Mouse (Mus musculus) lung, postnatal 14 days (tissue): ENCODE measurements around the gene Col6a6.
"Not testable (repeated sequence)": the region's sequence is repeated elsewhere in the genome, so short reads cannot be mapped to it uniquely, and the experiment has no call there.

Experiments
- DNase-seq: peaks from one replicate; pipeline ENCODE4 v3.0.0; 2021

The Col6a6 gene

DNA sequence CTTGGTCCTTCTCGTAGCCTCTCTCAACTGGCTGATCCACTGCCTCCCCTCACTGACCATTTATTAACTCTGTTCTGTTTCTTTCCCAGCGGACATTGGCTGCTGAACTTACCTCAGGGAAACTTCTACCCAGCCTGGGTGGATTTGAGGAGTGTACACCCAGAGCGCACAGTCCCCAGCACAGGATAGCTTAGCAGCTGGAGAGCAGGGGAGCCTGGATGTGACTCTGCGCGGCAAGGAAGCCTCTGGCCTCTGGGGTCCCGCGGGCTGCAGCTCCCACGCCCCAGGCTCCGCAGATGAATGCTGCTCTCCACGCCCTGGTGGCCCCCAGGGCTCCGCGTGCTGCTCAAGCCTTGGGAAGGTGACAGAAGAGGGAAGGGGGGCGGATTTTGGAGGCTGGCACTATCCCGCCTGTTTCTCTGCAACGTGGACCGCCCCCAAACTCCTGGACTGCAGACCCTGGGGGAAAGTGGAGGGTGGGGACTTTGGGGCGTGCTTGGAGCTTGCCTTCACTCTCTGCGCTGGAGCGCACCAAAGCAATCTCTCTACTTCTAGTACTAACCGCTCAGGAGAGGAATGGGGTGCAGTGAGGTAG is at the start of gene Col6a6:
Col6a6 (minus strand) TSS at position 370 of the 595 bp plus-strand sequence.
- no peak for DNase-seq

- no peak for DNase-seq
Observed at GRCm38 (mm10) chr9:105876124-105876523, 48.2 kb upstream of the Col6a6 start.

DNA sequence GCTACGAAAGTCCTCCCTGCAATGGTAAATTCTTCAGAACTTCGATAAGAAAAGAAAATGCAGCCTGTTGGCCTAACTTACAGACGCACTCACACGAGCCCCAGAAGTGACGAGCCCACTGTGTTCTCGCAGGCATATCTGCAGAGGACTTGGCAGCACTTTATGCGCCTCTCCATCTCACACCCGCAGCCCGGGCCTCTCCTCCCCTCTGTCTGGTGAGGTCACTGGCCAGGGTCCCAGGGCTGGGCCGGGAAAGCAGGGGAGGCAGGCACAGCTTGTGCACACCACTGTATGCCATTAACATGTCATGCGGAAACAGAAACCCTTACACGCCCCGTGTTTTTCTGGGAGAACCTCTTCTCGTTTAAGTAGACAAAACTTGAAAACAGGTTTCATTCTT is 43.7 kb upstream of the Col6a6 start:
- peak; percentile 3 for DNase-seq

DNA sequence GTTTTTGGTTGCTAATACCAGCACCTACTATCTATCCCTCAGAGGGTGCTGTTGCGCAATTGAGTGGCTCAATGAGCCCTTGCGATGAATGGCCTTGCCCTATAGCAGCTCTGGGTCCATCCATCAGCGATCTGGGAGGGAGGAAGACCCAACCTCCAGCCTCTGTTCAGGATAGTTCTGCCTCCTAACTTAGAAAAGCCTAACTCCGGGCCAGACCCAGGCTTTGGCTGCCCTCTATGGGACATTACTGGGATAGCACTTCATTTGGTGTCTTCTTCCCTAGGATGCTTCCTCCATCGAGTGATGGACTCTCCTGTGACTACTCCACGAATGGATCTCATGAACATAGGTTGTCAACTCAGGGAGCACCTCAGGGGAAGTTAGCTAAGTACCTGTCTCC is 29.8 kb upstream of the Col6a6 start:
- peak; percentile 68 for DNase-seq

GRCm38 (mm10) chr9:105852778-105853065 is 24.8 kb upstream of the Col6a6 start:
- DNase-seq: no peak

- no peak for DNase-seq
Observed at GRCm38 (mm10) chr9:105852015-105852777, 24.2 kb upstream of the Col6a6 start.

DNA sequence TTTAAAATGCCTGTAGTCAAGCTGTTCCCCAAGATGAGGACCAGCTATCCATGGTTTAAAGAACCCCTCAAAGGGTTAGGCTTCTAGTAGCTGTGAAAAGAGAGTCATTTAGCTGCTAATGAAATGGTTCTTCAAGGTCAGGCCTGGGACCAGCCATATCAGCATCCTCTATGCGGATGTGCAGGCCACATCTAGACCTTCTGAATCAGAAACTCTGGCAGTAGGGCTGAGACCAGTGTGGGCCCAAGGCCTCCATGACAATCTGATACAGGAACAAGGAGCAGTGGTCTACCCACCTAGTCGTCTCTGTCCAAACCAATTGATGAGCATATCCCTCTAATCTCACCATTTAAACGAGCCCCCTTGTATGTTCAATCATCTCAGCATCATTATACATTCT is 23.1 kb upstream of the Col6a6 start:
- DNase-seq: no peak

DNA sequence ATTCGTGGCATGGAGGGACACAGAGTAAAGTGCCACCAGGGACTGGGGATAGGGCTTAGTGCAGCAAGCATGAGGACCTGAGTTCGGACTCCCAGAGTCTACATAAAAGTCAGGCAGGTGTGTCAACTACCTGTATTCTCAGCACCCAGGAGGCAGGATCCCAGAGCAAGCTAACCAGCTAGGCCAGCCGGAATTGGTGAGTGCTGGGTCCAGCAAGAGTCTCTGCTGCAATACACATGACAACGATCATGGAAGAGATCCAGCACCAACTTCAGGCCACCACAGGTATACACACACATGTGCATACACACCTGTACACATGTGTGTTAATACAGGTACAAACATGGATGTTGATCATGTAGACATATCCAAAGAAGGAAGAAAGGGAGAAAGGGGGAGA is 20.4 kb upstream of the Col6a6 start:
- no peak for DNase-seq

- DNase-seq: no peak
Observed at GRCm38 (mm10) chr9:105847261-105847660, 19.3 kb upstream of the Col6a6 start.

GRCm38 (mm10) chr9:105841386-105841785 is 13.4 kb upstream of the Col6a6 start:
- not testable (repeated sequence) for DNase-seq

DNA sequence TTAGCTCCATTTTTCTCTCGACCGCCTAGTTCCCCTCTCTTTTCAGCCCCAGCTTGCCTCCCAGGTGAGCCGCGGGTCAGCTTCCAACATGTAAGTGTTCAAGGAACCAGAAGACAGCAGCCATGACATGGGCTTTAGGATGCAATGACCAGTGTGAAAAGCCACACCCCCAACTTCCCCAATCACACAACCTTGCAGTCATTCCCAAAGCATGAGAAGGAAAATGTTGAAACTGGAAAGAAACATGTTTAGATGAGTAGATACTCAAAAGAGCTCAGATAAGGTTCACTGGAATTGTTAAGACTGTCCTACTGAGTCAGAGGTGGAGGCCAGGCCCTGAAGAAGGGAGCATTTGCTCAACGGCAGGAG is 11.2 kb upstream of the Col6a6 start:
- DNase-seq: no peak

DNA sequence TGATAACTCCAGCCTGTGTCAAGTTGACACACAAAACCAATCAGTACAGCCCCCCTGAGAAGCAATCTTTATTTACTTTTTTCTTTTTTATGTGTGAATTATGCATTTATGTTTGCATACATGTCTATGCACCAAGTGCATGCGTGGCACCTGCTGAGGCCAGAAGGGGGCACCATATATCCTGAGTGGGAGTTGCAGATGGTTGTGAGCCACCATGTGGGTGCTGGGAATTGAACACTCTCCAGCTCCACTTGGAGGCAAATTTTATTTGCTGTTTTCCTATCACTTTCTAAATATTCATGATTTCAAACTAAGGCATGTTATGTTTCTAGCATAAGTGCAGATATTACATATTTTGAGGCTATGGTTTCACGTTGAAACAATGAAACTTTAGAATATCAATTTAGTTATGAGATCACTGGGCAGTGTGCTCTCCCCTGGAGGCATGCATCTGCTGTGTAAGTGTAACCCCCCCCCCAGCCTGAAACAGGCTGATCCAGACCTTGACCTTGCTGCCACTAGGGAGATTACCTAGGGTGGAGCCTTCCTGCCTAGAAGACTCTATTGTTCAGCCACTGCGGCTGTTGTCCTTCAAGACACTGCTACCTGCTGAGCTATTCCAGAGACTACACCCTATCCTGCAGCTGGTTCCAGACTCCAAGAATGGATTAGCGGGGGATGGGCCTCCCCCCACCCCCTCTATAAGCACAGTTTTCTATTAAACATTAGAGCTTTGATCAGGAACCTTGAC is 10.6 kb upstream of the Col6a6 start:
- DNase-seq: no peak

DNA sequence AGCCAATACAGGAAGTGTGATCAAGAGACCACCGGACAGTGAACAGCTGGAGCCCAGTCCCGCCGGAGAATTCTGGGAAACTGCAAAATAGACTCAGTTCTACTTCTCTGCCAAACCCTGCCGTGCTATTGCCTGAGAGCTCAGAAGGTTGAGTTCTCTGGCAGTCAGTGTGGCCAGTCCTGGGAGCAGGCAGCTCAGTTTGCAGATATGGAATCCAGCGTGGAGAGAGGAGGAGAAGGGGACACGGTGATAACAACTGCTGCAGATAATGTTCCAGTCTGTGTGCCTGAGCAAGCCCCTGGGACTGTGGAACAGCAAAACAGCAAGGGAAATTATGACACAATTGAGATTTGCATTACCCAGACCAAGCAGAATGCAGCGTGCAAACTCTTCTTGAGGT is 7.6 kb upstream of the Col6a6 start:
- DNase-seq: no peak

- DNase-seq: no peak
Observed at GRCm38 (mm10) chr9:105834799-105835198, 6.8 kb upstream of the Col6a6 start.

- DNase-seq: no peak
Observed at GRCm38 (mm10) chr9:105831291-105831690, 3.3 kb upstream of the Col6a6 start.

- peak; percentile 32 for DNase-seq
Observed at GRCm38 (mm10) chr9:105827076-105827647, 798 bp downstream of the Col6a6 start.

DNA sequence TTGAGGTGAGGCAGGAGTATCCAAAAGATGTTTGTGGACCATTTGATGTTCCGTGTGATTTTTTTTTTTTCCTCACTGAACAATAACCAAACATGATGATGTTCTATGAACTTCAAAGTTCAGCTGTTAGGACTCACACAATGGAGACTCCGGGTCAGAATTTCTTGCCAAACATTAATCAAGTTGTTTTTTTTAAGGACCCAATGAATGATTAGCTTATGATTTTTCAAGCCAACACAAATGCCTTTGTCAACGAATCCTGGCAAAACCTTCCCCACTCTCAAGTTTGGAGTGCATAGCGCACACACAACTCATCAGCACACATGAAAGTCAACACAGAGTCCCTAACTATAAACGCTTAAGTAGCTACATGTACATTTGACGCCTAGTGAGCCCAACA is 7.2 kb downstream of the Col6a6 start:
- DNase-seq: no peak

GRCm38 (mm10) chr9:105819155-105819709 is 8.7 kb downstream of the Col6a6 start:
- DNase-seq: no peak

DNA sequence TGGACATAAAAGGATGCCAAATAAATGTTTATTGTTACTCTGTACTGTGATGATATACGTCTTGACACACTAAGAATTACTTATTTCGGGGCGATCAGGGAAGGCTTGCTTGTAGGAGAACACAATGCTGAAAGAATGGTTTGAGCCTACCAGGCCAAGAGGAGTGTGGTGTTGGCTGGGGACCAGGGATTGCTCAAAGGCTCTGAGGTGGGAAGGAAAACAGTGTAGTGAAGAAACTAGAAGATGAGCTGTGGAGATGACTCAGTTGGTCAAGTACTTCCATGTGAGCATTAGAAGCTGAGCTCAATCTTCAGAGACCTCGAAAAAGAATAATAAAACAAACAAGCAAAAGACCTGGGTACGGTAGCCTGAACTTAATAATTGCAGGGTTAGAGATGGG is 13.5 kb downstream of the Col6a6 start:
- DNase-seq: peak; percentile 14

GRCm38 (mm10) chr9:105811458-105811857 is 16.5 kb downstream of the Col6a6 start:
- DNase-seq: no peak

DNA sequence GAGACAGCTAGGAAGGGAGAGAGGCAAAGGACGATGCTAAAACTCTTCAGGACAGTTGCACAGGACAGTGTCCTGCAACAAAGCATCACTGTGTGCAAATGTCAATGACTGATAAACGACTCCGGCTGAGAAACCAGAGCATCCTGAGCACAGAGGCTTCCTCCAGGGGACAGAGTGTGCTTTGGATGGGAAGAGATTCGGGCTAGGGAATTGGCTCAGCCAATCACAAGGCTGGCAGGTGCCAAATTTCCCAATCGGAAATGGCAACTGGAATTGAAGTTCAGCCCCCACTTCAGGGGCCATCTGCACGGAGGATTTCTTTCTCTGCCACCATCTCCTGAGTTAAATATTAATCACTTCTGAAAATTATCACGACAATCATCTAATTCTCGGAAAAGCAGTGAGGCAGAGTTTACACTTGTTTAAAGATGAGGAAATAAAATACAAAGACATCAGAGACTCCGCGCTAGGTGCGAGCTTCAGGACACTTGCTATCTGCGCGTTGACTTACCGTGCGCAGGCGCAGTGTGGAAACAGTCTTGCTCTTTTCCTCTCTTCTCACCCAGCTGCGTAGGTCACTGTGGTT is 18.9 kb downstream of the Col6a6 start:
- DNase-seq: no peak

DNA sequence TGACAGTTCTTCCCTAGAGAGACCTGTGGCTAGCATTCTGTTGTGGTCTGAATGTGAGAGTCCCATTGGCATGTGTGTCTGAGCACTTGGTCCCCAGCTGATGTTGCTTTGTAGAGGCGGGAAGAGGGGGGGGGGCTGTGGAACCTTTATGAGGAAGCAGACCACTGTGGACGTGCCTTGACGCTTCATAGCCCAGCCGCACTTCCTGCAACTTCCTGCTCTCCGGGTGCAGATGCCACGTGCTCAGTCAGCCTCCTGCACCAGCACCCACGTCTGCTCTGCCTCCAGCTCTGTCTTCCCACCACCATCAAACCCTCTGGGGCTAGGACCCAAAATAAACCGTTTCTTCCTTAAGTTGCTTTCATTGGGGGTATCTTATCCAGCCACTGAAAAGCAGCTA is 24.5 kb downstream of the Col6a6 start:
- DNase-seq: no peak

GRCm38 (mm10) chr9:105801463-105801862 is 26.5 kb downstream of the Col6a6 start:
- no peak for DNase-seq
